9 mouse cellular contexts compared by ENCODE assay signal in the genomic region with DNA sequence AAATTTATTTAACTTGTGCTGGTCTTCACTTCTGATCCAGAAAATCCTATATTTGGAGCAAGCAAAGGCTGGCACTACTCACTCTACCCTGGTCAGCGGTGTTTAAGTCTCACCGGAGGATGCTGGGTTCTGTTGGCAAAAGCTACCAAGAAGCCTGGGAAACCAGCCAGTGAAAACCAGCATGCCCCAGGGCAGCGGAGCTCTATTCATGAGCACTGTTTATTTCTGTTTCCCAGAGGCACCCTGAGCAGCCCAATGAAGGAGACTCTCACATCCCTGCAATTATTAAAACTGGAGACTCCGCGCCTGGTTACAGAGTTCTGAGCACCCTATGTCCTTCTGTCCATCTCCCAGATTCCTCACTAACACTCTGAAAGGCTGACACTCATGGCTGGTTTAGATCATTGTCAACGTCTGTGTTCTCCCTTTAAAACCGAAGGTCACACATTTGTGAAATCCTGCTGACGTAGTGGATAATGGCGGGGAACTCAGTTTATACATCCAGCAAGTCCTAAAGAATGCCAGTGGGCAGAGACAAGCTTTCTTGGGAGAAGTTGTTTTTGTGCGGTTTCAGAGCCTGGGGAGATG. TPM values are rescaled to one million over a fixed set of nuclear protein-coding genes. Genes with fewer than 3 reads are reported as not detected.
DNase-seq lines count a peak whose midpoint lies in the region; ATAC-seq lines count a peak whose summit lies in the region.
"Had no signal": no experiment of that assay in that cellular context is flagged by ENCODE, and none has a peak within 500 bp of the region (broad histone marks: within the 10 kb centered on the region; RNA-seq: fewer than 3 reads in every experiment).

No protein-coding gene starts in this region.

- no peaks in the 10 kb centered on the region for H3K27me3 ChIP-seq in forebrain, embryonic 13.5 days
- H3K27me3 ChIP-seq in forebrain, embryonic 11.5 days (ENCODE audit: control insufficient read depth, insufficient read depth, low read length) = no peaks in the 10 kb centered on the region
- no peaks in the 10 kb centered on the region for H3K27me3 ChIP-seq in intestine, embryonic 15.5 days (replicated peaks)

- no peaks in the 10 kb centered on the region for H3K36me3 ChIP-seq in forebrain, embryonic 13.5 days (ENCODE audit: poor library complexity, severe bottlenecking)
- no peaks in the 10 kb centered on the region for H3K36me3 ChIP-seq in forebrain, embryonic 11.5 days (ENCODE audit: control insufficient read depth, insufficient read depth, low read length)
- H3K36me3 ChIP-seq in intestine, embryonic 15.5 days = no peaks in the 10 kb centered on the region

- H3K9ac ChIP-seq in forebrain, embryonic 13.5 days = no peak overlapping the region
- H3K9ac ChIP-seq in forebrain, embryonic 11.5 days (ENCODE audit: low read length) = no peak overlapping the region
- no peak overlapping the region for H3K9ac ChIP-seq in intestine, embryonic 15.5 days
- H3K9ac ChIP-seq: liver, embryonic 14.5 days had no signal

- H3K9me3 ChIP-seq in forebrain, embryonic 13.5 days (replicated peaks) = 0 out of 2 replicates have a peak, but pooled peaks cover 6% of the 10 kb centered on the region
- no peaks in the 10 kb centered on the region for H3K9me3 ChIP-seq in forebrain, embryonic 11.5 days (ENCODE audit: control insufficient read depth, low read length)
- no peaks in the 10 kb centered on the region for H3K9me3 ChIP-seq in intestine, embryonic 15.5 days

- H3K27ac ChIP-seq in forebrain, embryonic 13.5 days = peak overlapping the region; percentile 20
- H3K27ac ChIP-seq in forebrain, embryonic 11.5 days (ENCODE audit: low read depth, low read length) = no peak overlapping the region
- no peak overlapping the region for H3K27ac ChIP-seq in intestine, embryonic 15.5 days
- H3K27ac ChIP-seq: liver, embryonic 14.5 days had no signal

- peak; percentile 89 for ATAC-seq in forebrain, embryonic 13.5 days
- ATAC-seq in forebrain, embryonic 11.5 days (replicated peaks; ENCODE audit: low FRiP score) = no peak
- no peak for ATAC-seq in intestine, embryonic 15.5 days

- H3K4me2 ChIP-seq in forebrain, embryonic 13.5 days = peak overlapping the region; percentile 32
- no peak overlapping the region for H3K4me2 ChIP-seq in forebrain, embryonic 11.5 days (ENCODE audit: low read depth, low read length, severe bottlenecking)
- H3K4me2 ChIP-seq in intestine, embryonic 15.5 days (replicated peaks) = no peak overlapping the region

- WGBS in forebrain, embryonic 13.5 days = 47% methylated on average over 10 of the region's 10 CpGs
- WGBS in forebrain, embryonic 11.5 days = 84% methylated on average over 10 of the region's 10 CpGs
- WGBS in intestine, embryonic 15.5 days = 72% methylated on average over 10 of the region's 10 CpGs

- no peak for DNase-seq in forebrain, embryonic 11.5 days (ENCODE audit: low spot score)
- peak; percentile 70 for DNase-seq in 3T3-L1 (ENCODE audit: low read depth, low spot score)
- DNase-seq in fibroblast of lung, adult 2 months (ENCODE audit: low read depth) = peak; percentile 67
- peak; percentile 68 to 70 for DNase-seq in kidney, postnatal 25 days
- DNase-seq in right cerebral cortex, postnatal 10 days (ENCODE audit: low spot score in 2 of 2) = peak; percentile 75 to 76
- no peak for DNase-seq in adrenal gland, postnatal 4 days (ENCODE audit: low spot score in 2 of 2)

- H3K4me3 ChIP-seq in forebrain, embryonic 13.5 days = no peak overlapping the region
- H3K4me3 ChIP-seq in forebrain, embryonic 11.5 days (ENCODE audit: low read depth, low read length) = no peak overlapping the region
- no peak overlapping the region for H3K4me3 ChIP-seq in intestine, embryonic 15.5 days (replicated peaks)

- H3K4me1 ChIP-seq in forebrain, embryonic 13.5 days = peaks cover 17% of the 10 kb centered on the region
- no peaks in the 10 kb centered on the region for H3K4me1 ChIP-seq in forebrain, embryonic 11.5 days (replicated peaks; ENCODE audit: control insufficient read depth, insufficient read depth, low read length)
- 0 out of 2 replicates have a peak, but pooled peaks cover 3% of the 10 kb centered on the region for H3K4me1 ChIP-seq in intestine, embryonic 15.5 days (replicated peaks)

RNA-seq across cellular contexts. Expression of gene Ccn1, which starts 31.7 kb away (rescaled TPM):
- polyA plus RNA-seq in forebrain, embryonic 13.5 days (2015; fragmentation: Nextera tagmentation; extraction: Ambion mirVana) = 32.9 and 35.6 TPM in 2 replicates
- polyA plus RNA-seq in forebrain, embryonic 11.5 days (2014; fragmentation: Nextera tagmentation; extraction: Ambion mirVana) = 36.7 and 39.2 TPM in 2 replicates
- 10 to 100 TPM; 13.3 to 13.7 TPM for total RNA-seq in adrenal gland, postnatal 4 days (2021)
- 48.0 and 50.4 TPM in 2 replicates for polyA plus RNA-seq in intestine, embryonic 15.5 days (2015; fragmentation: Nextera tagmentation; extraction: Ambion mirVana)

Comparison
In these comparisons a context has a peak if more than half of its experiments do, and no peak if none do; other contexts are left out.
1. DNase-seq: peak in 3T3-L1 (single experiment), fibroblast of lung, adult 2 months (single experiment), kidney, postnatal 25 days (2 of 2) and right cerebral cortex, postnatal 10 days (2 of 2); none in forebrain, embryonic 11.5 days (single experiment) and adrenal gland, postnatal 4 days (0 of 2).